Comparison of ENCODE assay signal across 8 mouse cellular contexts in the genomic region with DNA sequence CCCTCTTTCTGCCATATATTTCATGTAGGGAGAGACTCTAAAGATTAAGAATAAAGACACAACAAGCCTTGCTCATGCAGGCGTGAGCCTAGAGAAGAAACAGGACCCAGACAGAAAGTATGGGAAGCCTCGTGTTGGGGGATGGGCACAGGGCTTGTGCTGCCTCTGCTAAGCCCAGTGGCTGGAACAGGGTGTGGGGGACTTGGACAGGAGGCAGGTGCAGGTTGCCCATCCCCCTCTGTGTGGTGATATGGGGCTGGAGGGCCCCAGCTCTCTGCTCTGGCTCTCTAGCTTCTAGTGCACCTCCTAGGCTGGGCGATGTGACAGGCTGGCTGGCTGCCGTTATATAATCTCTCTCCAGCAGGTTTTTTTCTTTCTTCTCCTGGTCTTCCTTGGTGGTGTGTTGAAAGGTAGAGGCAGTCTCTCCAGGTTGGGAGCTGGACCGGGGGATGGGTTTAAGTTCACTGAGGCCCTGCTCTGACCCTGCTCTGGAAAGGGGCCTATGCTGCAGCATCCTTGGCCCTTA. TPM values are rescaled to one million over a fixed set of nuclear protein-coding genes. Genes with fewer than 3 reads are reported as not detected.
A peak's percentile ranks its signal among the peaks of the same experiment; 100 is the strongest.
DNase-seq lines count a peak whose midpoint lies in the region; ATAC-seq and TF ChIP-seq lines count a peak whose summit lies in the region.

No protein-coding gene starts in this region.

- H3K27me3 ChIP-seq in embryonic facial prominence, embryonic 11.5 days (ENCODE audit: control insufficient read depth, insufficient read depth, low read length) = no peaks in the 10 kb centered on the region
- no peaks in the 10 kb centered on the region for H3K27me3 ChIP-seq in heart, embryonic 12.5 days (replicated peaks)
- H3K27me3 ChIP-seq in kidney, embryonic 16.5 days (ENCODE audit: insufficient read depth, low read length) = no peaks in the 10 kb centered on the region
- H3K27me3 ChIP-seq in small intestine, adult 2 months (ENCODE audit: control insufficient read depth, insufficient read depth, low read length) = no peaks in the 10 kb centered on the region

- TF ChIP-seq POLR2A in small intestine, adult 2 months (IDR thresholded peaks at IDR 0.05; ENCODE audit: low read depth, low read length) = no peak

- no peaks in the 10 kb centered on the region for H3K9me3 ChIP-seq in embryonic facial prominence, embryonic 11.5 days (replicated peaks; ENCODE audit: control insufficient read depth, low read length)
- H3K9me3 ChIP-seq in heart, embryonic 12.5 days (replicated peaks) = no peaks in the 10 kb centered on the region
- no peaks in the 10 kb centered on the region for H3K9me3 ChIP-seq in kidney, embryonic 16.5 days (ENCODE audit: low read length)

- H3K4me1 ChIP-seq in embryonic facial prominence, embryonic 11.5 days (ENCODE audit: control insufficient read depth, insufficient read depth, low read length) = peaks cover 12% of the 10 kb centered on the region; the same call in 1 of the 2 replicates
- peaks cover 78% of the 10 kb centered on the region for H3K4me1 ChIP-seq in heart, embryonic 12.5 days (replicated peaks)
- peaks cover 76% of the 10 kb centered on the region for H3K4me1 ChIP-seq in kidney, embryonic 16.5 days (ENCODE audit: insufficient read depth, low read length)
- H3K4me1 ChIP-seq in small intestine, adult 2 months (ENCODE audit: control insufficient read depth, insufficient read depth, insufficient read length, low read length) = peaks cover 69% of the 10 kb centered on the region

- TF ChIP-seq CTCF in small intestine, adult 2 months (IDR thresholded peaks at IDR 0.05; ENCODE audit: extremely low read depth, insufficient read length, insufficient replicate concordance, low read depth, low read length) = no peak

- H3K36me3 ChIP-seq in embryonic facial prominence, embryonic 11.5 days (replicated peaks; ENCODE audit: control insufficient read depth, insufficient read depth, low read depth, low read length) = no peaks in the 10 kb centered on the region
- H3K36me3 ChIP-seq in heart, embryonic 12.5 days = no peaks in the 10 kb centered on the region
- no peaks in the 10 kb centered on the region for H3K36me3 ChIP-seq in kidney, embryonic 16.5 days (ENCODE audit: insufficient read depth, low read length)
- H3K36me3 ChIP-seq in small intestine, adult 2 months (ENCODE audit: control insufficient read depth, insufficient read depth, low read length) = no peaks in the 10 kb centered on the region

- peak overlapping the region; percentile 88 for H3K4me2 ChIP-seq in embryonic facial prominence, embryonic 11.5 days (ENCODE audit: low read depth, low read length)
- peak overlapping the region; percentile 78 for H3K4me2 ChIP-seq in heart, embryonic 12.5 days
- peak overlapping the region; percentile 76 for H3K4me2 ChIP-seq in kidney, embryonic 16.5 days (replicated peaks; ENCODE audit: low read depth, low read length)

- ATAC-seq in embryonic facial prominence, embryonic 11.5 days (replicated peaks; ENCODE audit: insufficient number of reproducible peaks, low FRiP score, low TSS enrichment, low read depth) = no peak
- ATAC-seq in heart, embryonic 12.5 days (ENCODE audit: insufficient number of reproducible peaks, low FRiP score) = no peak
- no peak for ATAC-seq in kidney, embryonic 16.5 days (ENCODE audit: low FRiP score, low TSS enrichment)

- WGBS in embryonic facial prominence, embryonic 11.5 days = 26% methylated on average over 5 of the region's 5 CpGs
- WGBS in heart, embryonic 12.5 days = 9% methylated on average over 5 of the region's 5 CpGs
- 16% methylated on average over 5 of the region's 5 CpGs for WGBS in kidney, embryonic 16.5 days
- 11% methylated on average over 5 of the region's 5 CpGs for WGBS in small intestine, adult 2 months

- peak; percentile 32 for DNase-seq in spleen, adult 12 weeks (ENCODE audit: low spot score)
- no peak for DNase-seq in spleen, postnatal 14 days (ENCODE audit: low spot score in 2 of 2)
- DNase-seq in embryonic facial prominence, embryonic 11.5 days (ENCODE audit: low spot score) = peak; percentile 28
- DNase-seq in lung, postnatal 10 days = peak; percentile 45
- DNase-seq in urinary bladder, postnatal 10 days (ENCODE audit: low spot score) = no peak

- peak overlapping the region; percentile 5 for H3K9ac ChIP-seq in embryonic facial prominence, embryonic 11.5 days (replicated peaks; ENCODE audit: low read length)
- peak overlapping the region; percentile 98 for H3K9ac ChIP-seq in heart, embryonic 12.5 days
- H3K9ac ChIP-seq in kidney, embryonic 16.5 days (replicated peaks; ENCODE audit: low read length) = peak overlapping the region; percentile 77

- peak overlapping the region; percentile 89 for H3K4me3 ChIP-seq in embryonic facial prominence, embryonic 11.5 days (ENCODE audit: low read depth, low read length)
- H3K4me3 ChIP-seq in heart, embryonic 12.5 days = peak overlapping the region; percentile 83
- H3K4me3 ChIP-seq in kidney, embryonic 16.5 days (ENCODE audit: low read length) = peak overlapping the region; percentile 86
- H3K4me3 ChIP-seq in small intestine, adult 2 months (ENCODE audit: low read depth, low read length) = peak overlapping the region; percentile 50

- H3K27ac ChIP-seq in embryonic facial prominence, embryonic 11.5 days (replicated peaks; ENCODE audit: low read depth, low read length) = peak overlapping the region; percentile 16; the same call in 1 of the 2 replicates
- peak overlapping the region; percentile 100 for H3K27ac ChIP-seq in heart, embryonic 12.5 days (ENCODE audit: poor library complexity, severe bottlenecking)
- H3K27ac ChIP-seq in kidney, embryonic 16.5 days (ENCODE audit: low read length) = peak overlapping the region; percentile 97
- peak overlapping the region; percentile 92 for H3K27ac ChIP-seq in small intestine, adult 2 months (ENCODE audit: insufficient read depth, low read depth, low read length)

RNA-seq across cellular contexts. Expression of a gene that starts 1.9 kb away (rescaled TPM):
- polyA plus RNA-seq in embryonic facial prominence, embryonic 11.5 days (2014; fragmentation: Nextera tagmentation; extraction: Ambion mirVana) = 11.5 and 12.5 TPM in 2 replicates
- polyA plus RNA-seq in heart, embryonic 12.5 days (2016; fragmentation: Nextera tagmentation; extraction: Ambion mirVana) = 53.5 and 56.6 TPM in 2 replicates
- polyA plus RNA-seq in kidney, embryonic 16.5 days (2015; fragmentation: Nextera tagmentation; extraction: Ambion mirVana) = 16.9 and 20.2 TPM in 2 replicates
- polyA plus RNA-seq in small intestine, adult 2 months (2012; rRNA removed) = 61.9 and 89.7 TPM in 2 replicates

Comparison
In these comparisons a context has a peak if more than half of its experiments do, and no peak if none do; other contexts are left out.
1. DNase-seq: peak in spleen, adult 12 weeks (single experiment), embryonic facial prominence, embryonic 11.5 days (single experiment) and lung, postnatal 10 days (single experiment); none in spleen, postnatal 14 days (0 of 2) and urinary bladder, postnatal 10 days (single experiment).
2. H3K27ac ChIP-seq: peak in every context shown above with its lines; median percentile 100 in heart, embryonic 12.5 days; 97 in kidney, embryonic 16.5 days; 92 in small intestine, adult 2 months; 16 in embryonic facial prominence, embryonic 11.5 days.
3. H3K9ac ChIP-seq: peak in every context shown above with its lines; median percentile 98 in heart, embryonic 12.5 days; 77 in kidney, embryonic 16.5 days; 5 in embryonic facial prominence, embryonic 11.5 days.
4. Peak in every context shown above with its lines, with median percentiles within 50 percentile points of each other: H3K4me2 ChIP-seq and H3K4me3 ChIP-seq.